Mouse (Mus musculus): Measurements from ENCODE around the gene Rps27rt.

- TF ChIP-seq CTCF (IDR thresholded peaks at IDR 0.05; ENCODE audit: borderline replicate concordance, insufficient read depth, low read depth, low read length) (no peak), POLR2A (IDR thresholded peaks at IDR 0.05; ENCODE audit: borderline replicate concordance, insufficient read depth, low read length) (no peak)
These were observed 16.7 kb upstream of the Rps27rt start for GRCm38 (mm10) chr9:114999010-114999770.
